Mouse (Mus musculus): ENCODE data around the gene Gm49378.

- no peak for TF ChIP-seq MAFK (IDR thresholded peaks at IDR 0.05; ENCODE audit: insufficient read depth, low read depth, low read length)
- no peak for TF ChIP-seq ZC3H11A (IDR thresholded peaks at IDR 0.05; ENCODE audit: borderline replicate concordance, low read depth, low read length)
- TF ChIP-seq HCFC1 (IDR thresholded peaks at IDR 0.05; ENCODE audit: borderline replicate concordance, insufficient read depth, low read length): no peak
Measured at GRCm38 (mm10) chr14:55584702-55585565, 52.8 kb downstream of the Gm49378 start, which contains the start of gene Emc9.
